7 mouse cellular contexts compared by ENCODE assay signal in genomic region chr7:13025511-13026112, GRCm38 (mm10). TPM values are rescaled to one million over a fixed set of nuclear protein-coding genes. Genes with fewer than 3 reads are reported as not detected.
DNase-seq lines count a peak whose midpoint lies in the region; ATAC-seq and TF ChIP-seq lines count a peak whose summit lies in the region.

No protein-coding gene starts in this region.

- peak overlapping the region; percentile 100 for H3K27ac ChIP-seq in lung, embryonic 16.5 days (ENCODE audit: low read length)
- peak overlapping the region; percentile 100; the same call in 1 of the 2 replicates for H3K27ac ChIP-seq in forebrain, embryonic 11.5 days (ENCODE audit: low read depth, low read length)
- peak overlapping the region; percentile 100 for H3K27ac ChIP-seq in limb, embryonic 12.5 days
- no peak overlapping the region for H3K27ac ChIP-seq in stomach, embryonic 14.5 days (ENCODE audit: low read length)

- no peak for TF ChIP-seq CTCF in lung, adult 2 months (IDR thresholded peaks at IDR 0.05; ENCODE audit: insufficient read depth, low read length)

- ATAC-seq in lung, embryonic 16.5 days (ENCODE audit: low read depth): no peak
- ATAC-seq in forebrain, embryonic 11.5 days (replicated peaks; ENCODE audit: low FRiP score): no peak
- no peak for ATAC-seq in limb, embryonic 12.5 days (ENCODE audit: insufficient number of reproducible peaks, insufficient read depth, low FRiP score, low TSS enrichment, low read depth)
- no peak for ATAC-seq in stomach, embryonic 14.5 days (ENCODE audit: insufficient number of reproducible peaks, insufficient read depth, low FRiP score, low read depth)

- peaks cover 20% of the 10 kb centered on the region for H3K4me1 ChIP-seq in lung, embryonic 16.5 days (replicated peaks; ENCODE audit: control insufficient read depth, insufficient read depth, low read length)
- peaks cover 8% of the 10 kb centered on the region for H3K4me1 ChIP-seq in lung, adult 2 months (ENCODE audit: control insufficient read depth, insufficient read depth, low read length)
- H3K4me1 ChIP-seq in forebrain, embryonic 11.5 days (replicated peaks; ENCODE audit: control insufficient read depth, insufficient read depth, low read length): peaks cover 18% of the 10 kb centered on the region; the same call in 1 of the 2 replicates
- H3K4me1 ChIP-seq in limb, embryonic 12.5 days (replicated peaks): peaks cover 25% of the 10 kb centered on the region
- peaks cover 15% of the 10 kb centered on the region for H3K4me1 ChIP-seq in stomach, embryonic 14.5 days (ENCODE audit: control insufficient read depth, insufficient read depth, low read length)

- H3K4me3 ChIP-seq in lung, embryonic 16.5 days (ENCODE audit: low read length): peak overlapping the region; percentile 93
- no peak overlapping the region for H3K4me3 ChIP-seq in lung, adult 2 months (replicated peaks; ENCODE audit: extremely low read depth, low read depth, low read length)
- H3K4me3 ChIP-seq in forebrain, embryonic 11.5 days (ENCODE audit: low read depth, low read length): peak overlapping the region; percentile 96
- H3K4me3 ChIP-seq in limb, embryonic 12.5 days (replicated peaks): peak overlapping the region; percentile 96
- H3K4me3 ChIP-seq in stomach, embryonic 14.5 days (ENCODE audit: low read depth, low read length): peak overlapping the region; percentile 91

- 22% methylated on average over 4 of the region's 4 CpGs for WGBS in lung, embryonic 16.5 days
- WGBS in lung, adult 2 months: 33% methylated on average over 4 of the region's 4 CpGs
- WGBS in forebrain, embryonic 11.5 days: 30% methylated on average over 4 of the region's 4 CpGs
- WGBS in limb, embryonic 12.5 days: 29% methylated on average over 4 of the region's 4 CpGs
- 36% methylated on average over 4 of the region's 4 CpGs for WGBS in stomach, embryonic 14.5 days

- H3K9me3 ChIP-seq in lung, embryonic 16.5 days (ENCODE audit: control insufficient read depth, low read length): no peaks in the 10 kb centered on the region
- no peaks in the 10 kb centered on the region for H3K9me3 ChIP-seq in forebrain, embryonic 11.5 days (ENCODE audit: control insufficient read depth, low read length)
- no peaks in the 10 kb centered on the region for H3K9me3 ChIP-seq in limb, embryonic 12.5 days
- H3K9me3 ChIP-seq in stomach, embryonic 14.5 days (ENCODE audit: control insufficient read depth, low read depth, low read length): no peaks in the 10 kb centered on the region

- no peaks in the 10 kb centered on the region for H3K27me3 ChIP-seq in lung, embryonic 16.5 days (ENCODE audit: control insufficient read depth, insufficient read depth, low read depth, low read length)
- no peaks in the 10 kb centered on the region for H3K27me3 ChIP-seq in forebrain, embryonic 11.5 days (ENCODE audit: control insufficient read depth, insufficient read depth, low read length)
- H3K27me3 ChIP-seq in limb, embryonic 12.5 days: no peaks in the 10 kb centered on the region
- H3K27me3 ChIP-seq in stomach, embryonic 14.5 days (ENCODE audit: control insufficient read depth, insufficient read depth, low read length): no peaks in the 10 kb centered on the region

- H3K36me3 ChIP-seq in lung, embryonic 16.5 days (ENCODE audit: control insufficient read depth, insufficient read depth, low read length): peaks cover 48% of the 10 kb centered on the region
- peaks cover 49% of the 10 kb centered on the region for H3K36me3 ChIP-seq in forebrain, embryonic 11.5 days (ENCODE audit: control insufficient read depth, insufficient read depth, low read length)
- H3K36me3 ChIP-seq in limb, embryonic 12.5 days: peaks cover 54% of the 10 kb centered on the region
- H3K36me3 ChIP-seq in stomach, embryonic 14.5 days (ENCODE audit: control insufficient read depth, insufficient read depth, low read length): peaks cover 53% of the 10 kb centered on the region

- no peak for TF ChIP-seq POLR2A in lung, adult 2 months (IDR thresholded peaks at IDR 0.05; ENCODE audit: borderline replicate concordance, extremely low read depth, low read depth, low read length)

- peak overlapping the region; percentile 96 for H3K9ac ChIP-seq in lung, embryonic 16.5 days (ENCODE audit: low read length)
- peak overlapping the region; percentile 97 for H3K9ac ChIP-seq in forebrain, embryonic 11.5 days (ENCODE audit: low read length)
- peak overlapping the region; percentile 99 for H3K9ac ChIP-seq in limb, embryonic 12.5 days (replicated peaks)
- H3K9ac ChIP-seq in stomach, embryonic 14.5 days (replicated peaks; ENCODE audit: low read depth, low read length): peak overlapping the region; percentile 96

- DNase-seq in lung, adult 2 months: no peak
- no peak for DNase-seq in forebrain, embryonic 11.5 days (ENCODE audit: low spot score)
- DNase-seq in frontal cortex, postnatal 36 days (ENCODE audit: low spot score in 2 of 2): no peak
- DNase-seq in adrenal gland, postnatal 4 days (ENCODE audit: low spot score in 2 of 2): no peak

- peak overlapping the region; percentile 96 for H3K4me2 ChIP-seq in lung, embryonic 16.5 days (ENCODE audit: low read depth, low read length)
- H3K4me2 ChIP-seq in forebrain, embryonic 11.5 days (ENCODE audit: low read depth, low read length, severe bottlenecking): peak overlapping the region; percentile 99
- H3K4me2 ChIP-seq in limb, embryonic 12.5 days: peak overlapping the region; percentile 100
- peak overlapping the region; percentile 99 for H3K4me2 ChIP-seq in stomach, embryonic 14.5 days (replicated peaks; ENCODE audit: low read depth, low read length)

RNA-seq across cellular contexts. Expression of gene Chmp2a, which starts 9.0 kb away (rescaled TPM):
- polyA plus RNA-seq in lung, embryonic 16.5 days (2015; fragmentation: Nextera tagmentation; extraction: Ambion mirVana): 157 and 173 TPM in 2 replicates
- polyA plus RNA-seq in lung, adult 2 months (2012; rRNA removed): 68.5 and 93.5 TPM in 2 replicates
- polyA plus RNA-seq in forebrain, embryonic 11.5 days (2014; fragmentation: Nextera tagmentation; extraction: Ambion mirVana): 114 and 127 TPM in 2 replicates
- polyA plus RNA-seq in limb, embryonic 12.5 days (2016; fragmentation: Nextera tagmentation; extraction: Ambion mirVana): 102 and 104 TPM in 2 replicates
- 150 and 157 TPM in 2 replicates for polyA plus RNA-seq in stomach, embryonic 14.5 days (2014; fragmentation: Nextera tagmentation; extraction: Ambion mirVana)
- 100 to 1,000 TPM; 181 to 189 TPM for total RNA-seq in adrenal gland, postnatal 4 days (2021)

RNA-seq across cellular contexts. Expression of gene Ube2m, which starts 12.5 kb away (rescaled TPM):
- polyA plus RNA-seq in lung, embryonic 16.5 days (2015; fragmentation: Nextera tagmentation; extraction: Ambion mirVana): 25.8 and 31.6 TPM in 2 replicates
- polyA plus RNA-seq in lung, adult 2 months (2012; rRNA removed): 82.5 and 143 TPM in 2 replicates
- 165 and 183 TPM in 2 replicates for polyA plus RNA-seq in forebrain, embryonic 11.5 days (2014; fragmentation: Nextera tagmentation; extraction: Ambion mirVana)
- 160 and 165 TPM in 2 replicates for polyA plus RNA-seq in limb, embryonic 12.5 days (2016; fragmentation: Nextera tagmentation; extraction: Ambion mirVana)
- 56.6 and 59.6 TPM in 2 replicates for polyA plus RNA-seq in stomach, embryonic 14.5 days (2014; fragmentation: Nextera tagmentation; extraction: Ambion mirVana)
- 100 to 1,000 TPM; 168 to 181 TPM for total RNA-seq in adrenal gland, postnatal 4 days (2021)

RNA-seq across cellular contexts. Expression of gene Zbtb45, which starts 15.8 kb away (rescaled TPM):
- 28.1 and 28.2 TPM in 2 replicates for polyA plus RNA-seq in lung, embryonic 16.5 days (2015; fragmentation: Nextera tagmentation; extraction: Ambion mirVana)
- 23.5 and 30.7 TPM in 2 replicates for polyA plus RNA-seq in lung, adult 2 months (2012; rRNA removed)
- polyA plus RNA-seq in forebrain, embryonic 11.5 days (2014; fragmentation: Nextera tagmentation; extraction: Ambion mirVana): 31.9 and 37.3 TPM in 2 replicates
- 28.7 and 29.9 TPM in 2 replicates for polyA plus RNA-seq in limb, embryonic 12.5 days (2016; fragmentation: Nextera tagmentation; extraction: Ambion mirVana)
- 21.3 and 21.8 TPM in 2 replicates for polyA plus RNA-seq in stomach, embryonic 14.5 days (2014; fragmentation: Nextera tagmentation; extraction: Ambion mirVana)
- 10 to 100 TPM; 18.4 to 18.5 TPM for total RNA-seq in adrenal gland, postnatal 4 days (2021)

RNA-seq across cellular contexts. Expression of gene Trim28, which starts 26.7 kb away (rescaled TPM):
- polyA plus RNA-seq in lung, embryonic 16.5 days (2015; fragmentation: Nextera tagmentation; extraction: Ambion mirVana): 190 and 195 TPM in 2 replicates
- 170 and 214 TPM in 2 replicates for polyA plus RNA-seq in lung, adult 2 months (2012; rRNA removed)
- 507 and 586 TPM in 2 replicates for polyA plus RNA-seq in forebrain, embryonic 11.5 days (2014; fragmentation: Nextera tagmentation; extraction: Ambion mirVana)
- 496 and 531 TPM in 2 replicates for polyA plus RNA-seq in limb, embryonic 12.5 days (2016; fragmentation: Nextera tagmentation; extraction: Ambion mirVana)
- polyA plus RNA-seq in stomach, embryonic 14.5 days (2014; fragmentation: Nextera tagmentation; extraction: Ambion mirVana): 386 and 397 TPM in 2 replicates
- 100 to 1,000 TPM; 392 to 400 TPM for total RNA-seq in adrenal gland, postnatal 4 days (2021)

RNA-seq across cellular contexts. Expression of gene Slc27a5, which starts 27.6 kb away (rescaled TPM):
- 0.57 TPM in 1 of 2 replicates, not detected in the other for polyA plus RNA-seq in lung, embryonic 16.5 days (2015; fragmentation: Nextera tagmentation; extraction: Ambion mirVana)
- 0.20 and 0.75 TPM in 2 replicates for polyA plus RNA-seq in lung, adult 2 months (2012; rRNA removed)
- 0.13 TPM in 1 of 2 replicates, not detected in the other for polyA plus RNA-seq in forebrain, embryonic 11.5 days (2014; fragmentation: Nextera tagmentation; extraction: Ambion mirVana)
- polyA plus RNA-seq in limb, embryonic 12.5 days (2016; fragmentation: Nextera tagmentation; extraction: Ambion mirVana): 0.12 TPM in 1 of 2 replicates, not detected in the other
- not detected in 2 replicates for polyA plus RNA-seq in stomach, embryonic 14.5 days (2014; fragmentation: Nextera tagmentation; extraction: Ambion mirVana)
- total RNA-seq in adrenal gland, postnatal 4 days (2021): 10 to 100 TPM in 1 of 2 experiments, under 1 TPM in 1; 0.70 to 16.3 TPM
